Mouse (Mus musculus) stomach, embryonic 16.5 days (tissue): ENCODE data around the gene Rps26. TPM values are rescaled to one million over a fixed set of nuclear protein-coding genes. Genes with fewer than 3 reads are reported as not detected.
A peak's percentile ranks its signal among the peaks of the same experiment; 100 is the strongest.
"Not testable (repeated sequence)": the region's sequence is repeated elsewhere in the genome, so short reads cannot be mapped to it uniquely, and the experiment has no call there.

Source experiments
- ATAC-seq: fragments of 200-750 bp; cut with Nextera tagmentation; 2 replicates; pipeline ENCODE4 v1.8.0; 2017; ENCODE audit warnings: moderate number of reproducible peaks, moderate TSS enrichment; ENCODE audit not compliant: insufficient read depth, low FRiP score
- H3K27ac ChIP-seq: fragments of 300-500 bp; sonication (generic); 2 replicates; pipeline ENCODE4 v1.5.1; 2014; ENCODE audit warnings: low read length
- H3K27me3 ChIP-seq: fragments of 300-500 bp; sonication (generic); 2 replicates; pipeline ENCODE4 v1.6.1; 2014; ENCODE audit warnings: low read length, control low read depth, mixed read lengths; ENCODE audit not compliant: control insufficient read depth, insufficient read depth
- H3K36me3 ChIP-seq: fragments of 300-500 bp; sonication (generic); 2 replicates; pipeline ENCODE4 v1.6.1; 2014; ENCODE audit warnings: low read length; ENCODE audit not compliant: control insufficient read depth, insufficient read depth
- H3K4me1 ChIP-seq: fragments of 300-500 bp; sonication (generic); 2 replicates; pipeline ENCODE4 v1.6.1; 2014; ENCODE audit warnings: low read length, control low read depth, mixed read lengths; ENCODE audit not compliant: control insufficient read depth, insufficient read depth
- H3K4me2 ChIP-seq: fragments of 300-500 bp; sonication (generic); 2 replicates; pipeline ENCODE4 v1.6.1; 2014; ENCODE audit warnings: low read depth, low read length, mixed read lengths
- H3K4me3 ChIP-seq: fragments of 300-500 bp; sonication (generic); replicated peaks from 2 replicates; pipeline ENCODE4 v1.5.1; 2014; ENCODE audit warnings: mild to moderate bottlenecking, low read length
- H3K9ac ChIP-seq: fragments of 300-500 bp; sonication (generic); 2 replicates; pipeline ENCODE4 v1.6.1; 2014; ENCODE audit warnings: low read length
- H3K9me3 ChIP-seq: fragments of 300-500 bp; sonication (generic); replicated peaks from 2 replicates; pipeline ENCODE4 v1.6.1; 2016; ENCODE audit warnings: low read length, control low read depth; ENCODE audit not compliant: control insufficient read depth
- WGBS: fragments of 180-500 bp; shearing (Covaris S2); extraction: QIAGEN DNeasy Blood & Tissue Kit; methylation state at CpG from one replicate; pipeline ENCODE4 v1.1.7; 2014; 5-methylcytosine and 5-hydroxymethylcytosine counted together
- polyA plus RNA-seq: library from polyadenylated mRNA; unstranded; fragments of >200 nt; fragmentation: Nextera tagmentation; extraction: Ambion mirVana; gene quantifications from 2 replicates; pipeline ENCODE4 v1.2.1, GENCODE M21; 2015

Rps26 gene
- polyA plus RNA-seq, 1 experiment from 2014 or later, result 704 TPM

- H3K27me3 ChIP-seq, H3K9ac ChIP-seq, H3K4me1 ChIP-seq, H3K27ac ChIP-seq, H3K9me3 ChIP-seq, H3K4me3 ChIP-seq, ATAC-seq, H3K36me3 ChIP-seq, H3K4me2 ChIP-seq: not testable (repeated sequence)
- 83% methylated on average over 5 of the region's 5 CpGs for WGBS
Measured at GRCm38 (mm10) chr10:128630306-128630705, 3.8 kb upstream of the Rps26 start.

GRCm38 (mm10) chr10:128629746-128630145 lies 3.2 kb upstream of the Rps26 start:
- Histone ChIP-seq H3K27me3 (no peaks in the 10 kb centered on the region), H3K4me1 (peaks cover 6% of the 10 kb centered on the region), H3K9ac (no peak overlapping the region), H3K27ac (no peak overlapping the region), H3K9me3 (no peaks in the 10 kb centered on the region), H3K36me3 (peaks cover 4% of the 10 kb centered on the region; the same call in 1 of the 2 replicates), H3K4me3 (no peak overlapping the region), H3K4me2 (no peak overlapping the region)
- no peak for ATAC-seq
- WGBS, result 81% methylated on average over 2 of the region's 2 CpGs

- ATAC-seq, result no peak
Measured at GRCm38 (mm10) chr10:128627398-128628317, 1.1 kb upstream of the Rps26 start.

GRCm38 (mm10) chr10:128625287-128625894 lies 1.2 kb downstream of the Rps26 start:
- Histone ChIP-seq H3K4me3 (peak overlapping the region; percentile 95), H3K9ac (peak overlapping the region; percentile 96), H3K36me3 (peaks cover 15% of the 10 kb centered on the region), H3K27me3 (no peaks in the 10 kb centered on the region), H3K27ac (peak overlapping the region; percentile 79), H3K4me2 (peak overlapping the region; percentile 80), H3K4me1 (peaks cover 6% of the 10 kb centered on the region), H3K9me3 (no peaks in the 10 kb centered on the region)
- ATAC-seq, result no peak
- 37% methylated on average over 7 of the region's 7 CpGs for WGBS

More at GRCm38 (mm10) chr10:128627398-128628317, 1.1 kb upstream of the Rps26 start:
- Histone ChIP-seq H3K4me1 (peaks cover 6% of the 10 kb centered on the region), H3K4me2 (no peak overlapping the region; the same call in 1 of the 2 replicates), H3K27ac (no peak overlapping the region), H3K27me3 (no peaks in the 10 kb centered on the region), H3K4me3 (no peak overlapping the region), H3K9me3 (no peaks in the 10 kb centered on the region), H3K36me3 (peaks cover 15% of the 10 kb centered on the region), H3K9ac (no peak overlapping the region)
- 77% methylated on average over 10 of the region's 10 CpGs for WGBS

- not testable (repeated sequence) for ATAC-seq, H3K9ac ChIP-seq, H3K27ac ChIP-seq, H3K4me3 ChIP-seq, H3K9me3 ChIP-seq, H3K4me1 ChIP-seq, H3K27me3 ChIP-seq, H3K4me2 ChIP-seq
- peaks cover 15% of the 10 kb centered on the region for H3K36me3 ChIP-seq
- WGBS, result 86% methylated on average over 4 of the region's 4 CpGs
Measured at GRCm38 (mm10) chr10:128623106-128623613, 3.4 kb downstream of the Rps26 start.

- Histone ChIP-seq H3K36me3 (peaks cover 15% of the 10 kb centered on the region), H3K27ac (no peak overlapping the region), H3K9me3 (no peaks in the 10 kb centered on the region), H3K4me2 (no peak overlapping the region), H3K27me3 (no peaks in the 10 kb centered on the region), H3K9ac (no peak overlapping the region), H3K4me1 (peaks cover 6% of the 10 kb centered on the region), H3K4me3 (no peak overlapping the region)
- ATAC-seq, result no peak
- 84% methylated on average over 4 of the region's 4 CpGs for WGBS
Measured at GRCm38 (mm10) chr10:128622702-128623101, 3.8 kb downstream of the Rps26 start.

- H3K27ac ChIP-seq, result no peak overlapping the region
- no peak for ATAC-seq
- 79% methylated on average over 3 of the region's 3 CpGs for WGBS
Measured at GRCm38 (mm10) chr10:128621986-128622520, 4.5 kb downstream of the Rps26 start.

GRCm38 (mm10) chr10:128620241-128620640 lies 6.3 kb downstream of the Rps26 start:
- no peak for ATAC-seq
- no peak overlapping the region for H3K4me3 ChIP-seq
- H3K27ac ChIP-seq, result no peak overlapping the region
- H3K27me3 ChIP-seq, result no peaks in the 10 kb centered on the region
- no peak overlapping the region for H3K4me2 ChIP-seq
- no peaks in the 10 kb centered on the region for H3K9me3 ChIP-seq
- peaks cover 3% of the 10 kb centered on the region for H3K4me1 ChIP-seq
- peaks cover 15% of the 10 kb centered on the region for H3K36me3 ChIP-seq
- no peak overlapping the region for H3K9ac ChIP-seq

More at GRCm38 (mm10) chr10:128621986-128622520, 4.5 kb downstream of the Rps26 start:
- H3K4me3 ChIP-seq, result no peak overlapping the region
- H3K36me3 ChIP-seq, result peaks cover 15% of the 10 kb centered on the region
- no peaks in the 10 kb centered on the region for H3K9me3 ChIP-seq
- no peak overlapping the region for H3K4me2 ChIP-seq
- no peak overlapping the region for H3K9ac ChIP-seq
- H3K4me1 ChIP-seq, result peaks cover 6% of the 10 kb centered on the region
- H3K27me3 ChIP-seq, result no peaks in the 10 kb centered on the region

- H3K4me1 ChIP-seq, H3K4me3 ChIP-seq, H3K9me3 ChIP-seq, H3K9ac ChIP-seq, H3K4me2 ChIP-seq, H3K27me3 ChIP-seq, ATAC-seq, H3K27ac ChIP-seq, H3K36me3 ChIP-seq: not testable (repeated sequence)
- 90% methylated on average over 5 of the region's 5 CpGs for WGBS
Measured at GRCm38 (mm10) chr10:128619148-128619547, 7.4 kb downstream of the Rps26 start.
